ENCODE assay signal across 9 mouse cellular contexts in genomic region chr7:24082457-24083235, GRCm38 (mm10). TPM values are rescaled to one million over a fixed set of nuclear protein-coding genes. Genes with fewer than 3 reads are reported as not detected.
A peak's percentile ranks its signal among the peaks of the same experiment; 100 is the strongest.
DNase-seq lines count a peak whose midpoint lies in the region; ATAC-seq and TF ChIP-seq lines count a peak whose summit lies in the region.
"Had no signal": no experiment of that assay in that cellular context is flagged by ENCODE, and none has a peak within 500 bp of the region (broad histone marks: within the 10 kb centered on the region; RNA-seq: fewer than 3 reads in every experiment).

No protein-coding gene starts in this region.

- H3K9me3 ChIP-seq in kidney, embryonic 16.5 days (ENCODE audit: low read length), result no peaks in the 10 kb centered on the region; the same call in 1 of the 2 replicates
- H3K9me3 ChIP-seq in G1E (replicated peaks), result peaks cover 8% of the 10 kb centered on the region
- H3K9me3 ChIP-seq in embryonic facial prominence, embryonic 12.5 days, result peaks cover 13% of the 10 kb centered on the region; the same call in 1 of the 2 replicates
- H3K9me3 ChIP-seq in hindbrain, embryonic 15.5 days, result no peaks in the 10 kb centered on the region

- H3K4me1 ChIP-seq in kidney, embryonic 16.5 days (ENCODE audit: insufficient read depth, low read length), result peaks cover 13% of the 10 kb centered on the region
- H3K4me1 ChIP-seq in G1E (ENCODE audit: insufficient read depth, low read depth, low read length), result peaks cover 23% of the 10 kb centered on the region
- H3K4me1 ChIP-seq in embryonic facial prominence, embryonic 12.5 days, result peaks cover 10% of the 10 kb centered on the region
- H3K4me1 ChIP-seq in hindbrain, embryonic 15.5 days (replicated peaks), result peaks cover 23% of the 10 kb centered on the region

- peak overlapping the region; percentile 65 for H3K4me2 ChIP-seq in kidney, embryonic 16.5 days (replicated peaks; ENCODE audit: low read depth, low read length)
- H3K4me2 ChIP-seq in embryonic facial prominence, embryonic 12.5 days (replicated peaks), result peak overlapping the region; percentile 77
- peak overlapping the region; percentile 70 for H3K4me2 ChIP-seq in hindbrain, embryonic 15.5 days

- TF ChIP-seq CTCF in G1E (IDR thresholded peaks at IDR 0.05; ENCODE audit: low read depth, low read length), result no peak

- peaks cover 26% of the 10 kb centered on the region for H3K36me3 ChIP-seq in kidney, embryonic 16.5 days (ENCODE audit: insufficient read depth, low read length)
- peaks cover 47% of the 10 kb centered on the region for H3K36me3 ChIP-seq in G1E (replicated peaks)
- peaks cover 33% of the 10 kb centered on the region for H3K36me3 ChIP-seq in embryonic facial prominence, embryonic 12.5 days
- peaks cover 18% of the 10 kb centered on the region for H3K36me3 ChIP-seq in hindbrain, embryonic 15.5 days

- peak; percentile 28 for ATAC-seq in kidney, embryonic 16.5 days (ENCODE audit: low FRiP score, low TSS enrichment)
- ATAC-seq in G1E (ENCODE audit: extremely low read depth, insufficient number of reproducible peaks, low FRiP score, poor library complexity, severe bottlenecking), result no peak
- ATAC-seq in embryonic facial prominence, embryonic 12.5 days (ENCODE audit: insufficient number of reproducible peaks, insufficient read depth, low FRiP score, low TSS enrichment), result peak; percentile 42; the same call in 1 of the 2 replicates
- ATAC-seq in hindbrain, embryonic 15.5 days (ENCODE audit: low FRiP score, low read depth), result peak; percentile 31
- 0 out of 2 replicates have a peak, but pooled peaks have one; percentile 1 for ATAC-seq in megakaryocyte, adult 5-6 weeks (ENCODE audit: poor library complexity, severe bottlenecking)

- DNase-seq in kidney, postnatal 14 days, result no peak
- DNase-seq in G1E (ENCODE audit: low spot score) (peak; percentile 16), adipocyte (ENCODE audit: low spot score) (no peak)
- DNase-seq in ovary, postnatal 14 days (ENCODE audit: low spot score), result no peak

- peak overlapping the region; percentile 70 for H3K27ac ChIP-seq in kidney, embryonic 16.5 days (ENCODE audit: low read length)
- peak overlapping the region; percentile 80 for H3K27ac ChIP-seq in embryonic facial prominence, embryonic 12.5 days
- H3K27ac ChIP-seq in hindbrain, embryonic 15.5 days (replicated peaks), result peak overlapping the region; percentile 84

- no peaks in the 10 kb centered on the region for H3K27me3 ChIP-seq in kidney, embryonic 16.5 days (ENCODE audit: insufficient read depth, low read length)
- H3K27me3 ChIP-seq in G1E (ENCODE audit: insufficient read depth, low read length), result no peaks in the 10 kb centered on the region
- no peaks in the 10 kb centered on the region for H3K27me3 ChIP-seq in embryonic facial prominence, embryonic 12.5 days
- no peaks in the 10 kb centered on the region for H3K27me3 ChIP-seq in hindbrain, embryonic 15.5 days

- H3K4me3 ChIP-seq in kidney, embryonic 16.5 days (ENCODE audit: low read length), result peak overlapping the region; percentile 58
- H3K4me3 ChIP-seq in G1E (ENCODE audit: low read depth, low read length), result peak overlapping the region; percentile 72
- H3K4me3 ChIP-seq in embryonic facial prominence, embryonic 12.5 days, result peak overlapping the region; percentile 51
- peak overlapping the region; percentile 65 for H3K4me3 ChIP-seq in hindbrain, embryonic 15.5 days

- WGBS in kidney, embryonic 16.5 days, result 39% methylated on average over 15 of the region's 15 CpGs
- 56% methylated on average over 15 of the region's 15 CpGs for WGBS in embryonic facial prominence, embryonic 12.5 days
- 63% methylated on average over 15 of the region's 15 CpGs for WGBS in hindbrain, embryonic 15.5 days

- peak overlapping the region; percentile 75 for H3K9ac ChIP-seq in kidney, embryonic 16.5 days (replicated peaks; ENCODE audit: low read length)
- H3K9ac ChIP-seq in embryonic facial prominence, embryonic 12.5 days, result peak overlapping the region; percentile 60
- H3K9ac ChIP-seq in hindbrain, embryonic 15.5 days, result peak overlapping the region; percentile 63

RNA-seq across cellular contexts. Expression of gene Zfp180, which starts 0.9 kb away (rescaled TPM):
- polyA plus RNA-seq in kidney, embryonic 16.5 days (2015; fragmentation: Nextera tagmentation; extraction: Ambion mirVana), result 24.6 and 25.0 TPM in 2 replicates
- total RNA-seq in G1E (2014; fragmentation: Nextera tagmentation) (18.7 and 19.2 TPM in 2 replicates), G1E (2017) (13.9 and 16.1 TPM in 2 replicates)
- polyA plus RNA-seq in G1E (2012), result 16.0 and 16.2 TPM in 2 replicates
- polyA plus RNA-seq in embryonic facial prominence, embryonic 12.5 days (2016; fragmentation: Nextera tagmentation; extraction: Ambion mirVana), result 27.4 and 27.7 TPM in 2 replicates
- 33.7 and 35.5 TPM in 2 replicates for polyA plus RNA-seq in hindbrain, embryonic 15.5 days (2015; fragmentation: Nextera tagmentation; extraction: Ambion mirVana)
- total RNA-seq in megakaryocyte, adult 5-6 weeks (2015), result 14.0 and 14.8 TPM in 2 replicates
- total RNA-seq in megakaryocyte, adult 5-6 weeks (2017), result 15.7 and 18.7 TPM in 2 replicates

RNA-seq across cellular contexts. Expression of gene Zfp112, which starts 29.5 kb away (rescaled TPM):
- 6.3 and 8.4 TPM in 2 replicates for polyA plus RNA-seq in kidney, embryonic 16.5 days (2015; fragmentation: Nextera tagmentation; extraction: Ambion mirVana)
- total RNA-seq in G1E (2014; fragmentation: Nextera tagmentation), result 1.0 TPM in 1 of 2 replicates, not detected in the other
- total RNA-seq in G1E (2017), result 0.22 and 0.46 TPM in 2 replicates
- 0.05 and 0.11 TPM in 2 replicates for polyA plus RNA-seq in G1E (2012)
- 9.1 and 9.8 TPM in 2 replicates for polyA plus RNA-seq in embryonic facial prominence, embryonic 12.5 days (2016; fragmentation: Nextera tagmentation; extraction: Ambion mirVana)
- 9.8 and 11.0 TPM in 2 replicates for polyA plus RNA-seq in hindbrain, embryonic 15.5 days (2015; fragmentation: Nextera tagmentation; extraction: Ambion mirVana)
- total RNA-seq in megakaryocyte, adult 5-6 weeks (2015), result 0.60 and 0.89 TPM in 2 replicates
- total RNA-seq in megakaryocyte, adult 5-6 weeks (2017), result 0.29 and 0.81 TPM in 2 replicates

RNA-seq across cellular contexts. Expression of gene Vmn1r183, which starts 29.6 kb away (rescaled TPM):
- polyA plus RNA-seq in kidney, embryonic 16.5 days (2015; fragmentation: Nextera tagmentation; extraction: Ambion mirVana), result not detected in 2 replicates
- total RNA-seq in G1E (2014; fragmentation: Nextera tagmentation) (not detected in 2 replicates), G1E (2017) (0.06 and 0.11 TPM in 2 replicates)
- polyA plus RNA-seq in G1E (2012), result not detected in 2 replicates
- polyA plus RNA-seq in embryonic facial prominence, embryonic 12.5 days (2016; fragmentation: Nextera tagmentation; extraction: Ambion mirVana), result not detected in 2 replicates
- polyA plus RNA-seq in hindbrain, embryonic 15.5 days (2015; fragmentation: Nextera tagmentation; extraction: Ambion mirVana), result not detected in 2 replicates
- not detected in 2 replicates for total RNA-seq in megakaryocyte, adult 5-6 weeks (2015)
- not detected in 2 replicates for total RNA-seq in megakaryocyte, adult 5-6 weeks (2017)
- total RNA-seq: hematopoietic stem cell, adult 5-6 weeks had no signal

RNA-seq across cellular contexts. Expression of gene Zfp235, which starts 51.3 kb away (rescaled TPM):
- polyA plus RNA-seq in kidney, embryonic 16.5 days (2015; fragmentation: Nextera tagmentation; extraction: Ambion mirVana), result 19.0 and 19.3 TPM in 2 replicates
- 12.7 and 16.6 TPM in 2 replicates for total RNA-seq in G1E (2014; fragmentation: Nextera tagmentation)
- 6.6 and 7.9 TPM in 2 replicates for total RNA-seq in G1E (2017)
- polyA plus RNA-seq in G1E (2012), result 0.99 and 1.5 TPM in 2 replicates
- 18.3 and 18.4 TPM in 2 replicates for polyA plus RNA-seq in embryonic facial prominence, embryonic 12.5 days (2016; fragmentation: Nextera tagmentation; extraction: Ambion mirVana)
- 23.3 and 25.2 TPM in 2 replicates for polyA plus RNA-seq in hindbrain, embryonic 15.5 days (2015; fragmentation: Nextera tagmentation; extraction: Ambion mirVana)
- total RNA-seq in megakaryocyte, adult 5-6 weeks (2015), result 4.5 and 8.1 TPM in 2 replicates
- 3.7 and 4.7 TPM in 2 replicates for total RNA-seq in megakaryocyte, adult 5-6 weeks (2017)
